Mouse (Mus musculus) forebrain, postnatal 0 days (tissue): ENCODE data around the gene Cdkal1. TPM values are rescaled to one million over a fixed set of nuclear protein-coding genes. Genes with fewer than 3 reads are reported as not detected.

Experiments used
- ATAC-seq: fragments of 200-750 bp; cut with Nextera tagmentation; 2 replicates; pipeline ENCODE4 v1.8.0; 2017; ENCODE audit warnings: mild to moderate bottlenecking, moderate library complexity
- DNase-seq: peaks from one replicate; pipeline ENCODE4 v3.0.0-alpha.2; 2015
- H3K27ac ChIP-seq: fragments of 300-500 bp; sonication (generic); 2 replicates; pipeline ENCODE4 v1.5.1; 2014; ENCODE audit warnings: low read depth, mild to moderate bottlenecking, antibody characterized with exemption, low read length, moderate library complexity, mixed read lengths
- H3K27me3 ChIP-seq: fragments of 300-500 bp; sonication (generic); 2 replicates; pipeline ENCODE4 v1.6.1; 2014; ENCODE audit warnings: mild to moderate bottlenecking, low read length, mixed read lengths; ENCODE audit not compliant: insufficient read depth
- H3K36me3 ChIP-seq: fragments of 300-500 bp; sonication (generic); 2 replicates; pipeline ENCODE4 v1.6.1; 2014; ENCODE audit warnings: mild to moderate bottlenecking, moderate library complexity; ENCODE audit not compliant: insufficient read depth
- H3K4me1 ChIP-seq: fragments of 300-500 bp; sonication (generic); 2 replicates; pipeline ENCODE4 v1.6.1; 2014; ENCODE audit warnings: antibody characterized with exemption; ENCODE audit not compliant: insufficient read depth
- H3K4me2 ChIP-seq: fragments of 300-500 bp; sonication (generic); 2 replicates; pipeline ENCODE4 v1.6.1; 2014; ENCODE audit warnings: low read depth, mild to moderate bottlenecking, moderate library complexity
- H3K4me3 ChIP-seq: fragments of 300-500 bp; sonication (generic); 2 replicates; pipeline ENCODE4 v1.5.1; 2014; ENCODE audit warnings: low read depth, low read length, mixed read lengths
- H3K9ac ChIP-seq: fragments of 300-500 bp; sonication (generic); 2 replicates; pipeline ENCODE4 v1.6.1; 2014; ENCODE audit warnings: mild to moderate bottlenecking
- H3K9me3 ChIP-seq: fragments of 300-500 bp; sonication (generic); 2 replicates; pipeline ENCODE4 v1.6.1; 2016; ENCODE audit warnings: low read length
- CTCF ChIP-seq: sonication (generic); IDR thresholded peaks from 2 replicates; pipeline ENCODE4 v1.5.1; 2016; ENCODE audit warnings: antibody characterized with exemption, control low read depth, low read depth
- WGBS: fragments of 180-500 bp; shearing (Covaris S2); extraction: QIAGEN DNeasy Blood & Tissue Kit; methylation state at CpG from one replicate; pipeline ENCODE4 v1.1.7; 2014; 5-methylcytosine and 5-hydroxymethylcytosine counted together
- polyA plus RNA-seq: library from polyadenylated mRNA; unstranded; fragments of >200 nt; fragmentation: Nextera tagmentation; extraction: Ambion mirVana; gene quantifications from 2 replicates; pipeline ENCODE4 v1.2.1, GENCODE M21; 2015
- total RNA-seq: library from RNA; depleted of rRNA; stranded (reverse); fragments of >200 nt; gene quantifications from 2 replicates; pipeline ENCODE4 v1.2.3, GENCODE M21; 2014

Cdkal1 gene
- total and polyA plus RNA-seq, 2 experiments from 2014 or later, result 16.7 to 18.3 TPM

GRCm38 (mm10) chr13:29271451-29271850, 584.0 kb downstream of the Cdkal1 start:
- no peak for TF ChIP-seq CTCF
- Histone ChIP-seq H3K9ac (no peak overlapping the region), H3K4me3 (no peak overlapping the region), H3K36me3 (no peaks in the 10 kb centered on the region), H3K4me2 (no peak overlapping the region), H3K27ac (no peak overlapping the region), H3K9me3 (no peaks in the 10 kb centered on the region), H3K4me1 (0 out of 2 replicates have a peak, but pooled peaks cover 9% of the 10 kb centered on the region), H3K27me3 (no peaks in the 10 kb centered on the region)
- ATAC-seq (no peak), DNase-seq (no peak)

GRCm38 (mm10) chr13:29264015-29264711, 591.3 kb downstream of the Cdkal1 start:
- ATAC-seq (peak; percentile 32; the same call in 1 of the 2 replicates), DNase-seq (no peak)
- no peaks in the 10 kb centered on the region for H3K9me3 ChIP-seq
- no peak overlapping the region for H3K4me2 ChIP-seq
- no peak overlapping the region for H3K27ac ChIP-seq
- WGBS, result 41% methylated on average over 11 of the region's 11 CpGs
- H3K27me3 ChIP-seq, result no peaks in the 10 kb centered on the region
- H3K4me1 ChIP-seq, result no peaks in the 10 kb centered on the region
- no peaks in the 10 kb centered on the region for H3K36me3 ChIP-seq
- H3K9ac ChIP-seq, result no peak overlapping the region
- no peak for TF ChIP-seq CTCF
- no peak overlapping the region for H3K4me3 ChIP-seq

GRCm38 (mm10) chr13:29262164-29262563, 593.3 kb downstream of the Cdkal1 start:
- H3K27me3 ChIP-seq, result no peaks in the 10 kb centered on the region

GRCm38 (mm10) chr13:29248535-29248934, 606.9 kb downstream of the Cdkal1 start:
- 79% methylated on average over 4 of the region's 4 CpGs for WGBS
- Histone ChIP-seq H3K9me3 (no peaks in the 10 kb centered on the region), H3K4me2 (no peak overlapping the region), H3K36me3 (no peaks in the 10 kb centered on the region), H3K4me1 (no peaks in the 10 kb centered on the region), H3K9ac (no peak overlapping the region), H3K27me3 (no peaks in the 10 kb centered on the region), H3K27ac (no peak overlapping the region), H3K4me3 (no peak overlapping the region)
- ATAC-seq, result no peak
- no peak for DNase-seq
- TF ChIP-seq CTCF, result no peak

More at GRCm38 (mm10) chr13:29262164-29262563, 593.3 kb downstream of the Cdkal1 start:
- H3K36me3 ChIP-seq, result no peaks in the 10 kb centered on the region
- WGBS, result 94% methylated on average over 4 of the region's 4 CpGs
- no peak for TF ChIP-seq CTCF
- no peak overlapping the region for H3K4me3 ChIP-seq
- no peak for ATAC-seq
- no peak overlapping the region for H3K4me2 ChIP-seq
- H3K4me1 ChIP-seq, result no peaks in the 10 kb centered on the region
- no peak overlapping the region for H3K9ac ChIP-seq
- no peak overlapping the region for H3K27ac ChIP-seq
- DNase-seq, result no peak
- H3K9me3 ChIP-seq, result no peaks in the 10 kb centered on the region

GRCm38 (mm10) chr13:29247800-29248199, 607.7 kb downstream of the Cdkal1 start:
- WGBS, result 68% methylated on average over 3 of the region's 3 CpGs
- Histone ChIP-seq H3K9me3 (no peaks in the 10 kb centered on the region), H3K36me3 (no peaks in the 10 kb centered on the region), H3K4me2 (no peak overlapping the region), H3K27ac (no peak overlapping the region), H3K4me3 (no peak overlapping the region), H3K9ac (no peak overlapping the region), H3K4me1 (no peaks in the 10 kb centered on the region), H3K27me3 (no peaks in the 10 kb centered on the region)
- ATAC-seq (no peak), DNase-seq (no peak)
- no peak for TF ChIP-seq CTCF

GRCm38 (mm10) chr13:29235065-29235464, 620.4 kb downstream of the Cdkal1 start:
- H3K9ac ChIP-seq, result no peak overlapping the region
- no peak overlapping the region for H3K4me3 ChIP-seq
- H3K9me3 ChIP-seq, result no peaks in the 10 kb centered on the region
- no peak overlapping the region for H3K4me2 ChIP-seq
- H3K27ac ChIP-seq, result no peak overlapping the region
- no peak for ATAC-seq
- H3K36me3 ChIP-seq, result no peaks in the 10 kb centered on the region
- 76% methylated on average over 4 of the region's 4 CpGs for WGBS
- H3K27me3 ChIP-seq, result no peaks in the 10 kb centered on the region
- no peak for TF ChIP-seq CTCF
- no peaks in the 10 kb centered on the region for H3K4me1 ChIP-seq
- DNase-seq, result no peak

GRCm38 (mm10) chr13:29234442-29234841, 621.0 kb downstream of the Cdkal1 start:
- WGBS, result 77% methylated on average over 4 of the region's 4 CpGs
- Histone ChIP-seq H3K27me3 (no peaks in the 10 kb centered on the region), H3K9me3 (no peaks in the 10 kb centered on the region), H3K36me3 (no peaks in the 10 kb centered on the region), H3K9ac (no peak overlapping the region), H3K4me1 (no peaks in the 10 kb centered on the region), H3K4me3 (no peak overlapping the region), H3K4me2 (no peak overlapping the region), H3K27ac (no peak overlapping the region)
- peak; percentile 29 for ATAC-seq
- DNase-seq, result no peak
- no peak for TF ChIP-seq CTCF
